Mouse (Mus musculus) megakaryocyte, embryonic 14.5 days (primary cell): ENCODE data around the gene Whrn. TPM values are rescaled to one million over a fixed set of nuclear protein-coding genes. Genes with fewer than 3 reads are reported as not detected.

Source experiments
- H3K27me3 ChIP-seq: replicated peaks from 2 replicates; pipeline ENCODE3; 2012; ENCODE audit warnings: inconsistent platforms
- H3K36me3 ChIP-seq: replicated peaks from 2 replicates; pipeline ENCODE3; 2012; ENCODE audit warnings: low read length, inconsistent platforms, mixed read lengths
- H3K4me1 ChIP-seq: 2 replicates; pipeline ENCODE4 v1.6.1; 2012; ENCODE audit warnings: inconsistent platforms
- H3K4me3 ChIP-seq: replicated peaks from 2 replicates; pipeline ENCODE3; 2012; ENCODE audit warnings: moderate library complexity, mild to moderate bottlenecking, inconsistent platforms
- H3K9me3 ChIP-seq: 2 replicates; pipeline ENCODE4 v1.6.1; 2012; ENCODE audit warnings: inconsistent platforms
- FLI1 ChIP-seq: IDR thresholded peaks from 2 replicates; pipeline ENCODE4 v1.6.1; 2012; ENCODE audit warnings: low read length, inconsistent platforms, mixed read lengths
- GATA1 ChIP-seq: IDR thresholded peaks from 3 replicates; pipeline ENCODE4 v1.6.1; 2012; ENCODE audit warnings: mixed read lengths, low read length, inconsistent platforms, borderline replicate concordance
- polyA plus RNA-seq: library from polyadenylated mRNA; stranded (reverse); fragments of >175 nt; gene quantifications from 2 replicates; pipeline ENCODE4 v1.2.3, GENCODE M21; 2012; ENCODE audit warnings: low replicate concordance; ENCODE audit not compliant: insufficient read depth

Whrn gene
- polyA plus RNA-seq, 1 experiment = 0.30 TPM

GRCm38 (mm10) chr4:63403040-63403959 lies 92.5 kb downstream of the Whrn start, which contains the start of gene Akna:
TSS of gene Akna (minus strand) at chr4:63403354.
- peak within 1 kb of the TSS; percentile 85 for H3K4me3 ChIP-seq
- no peaks in the 10 kb centered on the region for H3K9me3 ChIP-seq
- H3K27me3 ChIP-seq = peaks cover 43% of the 10 kb centered on the region
- H3K4me1 ChIP-seq = peaks cover 83% of the 10 kb centered on the region
- TF ChIP-seq FLI1 (no peak), GATA1 (no peak)
- no peaks in the 10 kb centered on the region for H3K36me3 ChIP-seq

- TF ChIP-seq GATA1 (no peak), FLI1 (no peak)
- peak overlapping the region; percentile 85 for H3K4me3 ChIP-seq
- H3K9me3 ChIP-seq = no peaks in the 10 kb centered on the region
- peaks cover 84% of the 10 kb centered on the region for H3K4me1 ChIP-seq
- peaks cover 46% of the 10 kb centered on the region for H3K27me3 ChIP-seq
- peaks cover 5% of the 10 kb centered on the region for H3K36me3 ChIP-seq
Observed at GRCm38 (mm10) chr4:63402558-63402957, 93.2 kb downstream of the Whrn start.

- TF ChIP-seq GATA1 (no peak), FLI1 (no peak)
- Histone ChIP-seq H3K4me1 (peaks cover 84% of the 10 kb centered on the region), H3K4me3 (peak overlapping the region; percentile 85), H3K27me3 (peaks cover 48% of the 10 kb centered on the region), H3K9me3 (no peaks in the 10 kb centered on the region), H3K36me3 (peaks cover 5% of the 10 kb centered on the region)
Observed at GRCm38 (mm10) chr4:63402056-63402455, 93.7 kb downstream of the Whrn start.

- Histone ChIP-seq H3K4me1 (peaks cover 84% of the 10 kb centered on the region), H3K9me3 (no peaks in the 10 kb centered on the region), H3K36me3 (peaks cover 5% of the 10 kb centered on the region), H3K27me3 (peaks cover 48% of the 10 kb centered on the region), H3K4me3 (peak overlapping the region; percentile 83)
- TF ChIP-seq GATA1 (no peak), FLI1 (no peak)
Observed at GRCm38 (mm10) chr4:63401620-63402019, 94.2 kb downstream of the Whrn start.

- Histone ChIP-seq H3K4me1 (peaks cover 76% of the 10 kb centered on the region), H3K9me3 (no peaks in the 10 kb centered on the region), H3K27me3 (peaks cover 44% of the 10 kb centered on the region), H3K4me3 (peak overlapping the region; percentile 83), H3K36me3 (peaks cover 13% of the 10 kb centered on the region)
- TF ChIP-seq FLI1 (no peak), GATA1 (no peak)
Observed at GRCm38 (mm10) chr4:63400541-63401306, 95.1 kb downstream of the Whrn start.

- peaks cover 22% of the 10 kb centered on the region for H3K36me3 ChIP-seq
- TF ChIP-seq FLI1 = no peak
- no peak for TF ChIP-seq GATA1
- peaks cover 43% of the 10 kb centered on the region for H3K27me3 ChIP-seq
- H3K9me3 ChIP-seq = no peaks in the 10 kb centered on the region
- H3K4me1 ChIP-seq = peaks cover 66% of the 10 kb centered on the region
- H3K4me3 ChIP-seq = peak overlapping the region; percentile 44
Observed at GRCm38 (mm10) chr4:63399691-63400270, 96.0 kb downstream of the Whrn start.

GRCm38 (mm10) chr4:63398854-63399609 lies 96.8 kb downstream of the Whrn start:
- peak overlapping the region; percentile 67 for H3K4me3 ChIP-seq
- H3K9me3 ChIP-seq = no peaks in the 10 kb centered on the region
- peaks cover 59% of the 10 kb centered on the region for H3K4me1 ChIP-seq
- H3K36me3 ChIP-seq = peaks cover 29% of the 10 kb centered on the region
- no peak for TF ChIP-seq GATA1
- TF ChIP-seq FLI1 = no peak
- peaks cover 40% of the 10 kb centered on the region for H3K27me3 ChIP-seq

- no peak for TF ChIP-seq GATA1
- no peak for TF ChIP-seq FLI1
- Histone ChIP-seq H3K9me3 (no peaks in the 10 kb centered on the region), H3K36me3 (peaks cover 35% of the 10 kb centered on the region), H3K27me3 (peaks cover 38% of the 10 kb centered on the region), H3K4me1 (peaks cover 49% of the 10 kb centered on the region), H3K4me3 (peak overlapping the region; percentile 12)
Observed at GRCm38 (mm10) chr4:63397981-63398537, 97.7 kb downstream of the Whrn start.

- TF ChIP-seq GATA1 (no peak), FLI1 (no peak)
- H3K4me1 ChIP-seq = peaks cover 31% of the 10 kb centered on the region
- peaks cover 4% of the 10 kb centered on the region for H3K27me3 ChIP-seq
- peak overlapping the region; percentile 23 for H3K4me3 ChIP-seq
- H3K9me3 ChIP-seq = no peaks in the 10 kb centered on the region
- peaks cover 46% of the 10 kb centered on the region for H3K36me3 ChIP-seq
Observed at GRCm38 (mm10) chr4:63391322-63391721, 104.5 kb downstream of the Whrn start.
